Mouse (Mus musculus): Measurements from ENCODE around the gene Mical3.

GRCm38 (mm10) chr6:121062891-121063408 lies 67.8 kb downstream of the Mical3 start:
- TF ChIP-seq EP300 (IDR thresholded peaks at IDR 0.05; ENCODE audit: insufficient read depth, low read depth, low read length): no peak
- no peak for TF ChIP-seq CTCF (IDR thresholded peaks at IDR 0.05)
- no peak for TF ChIP-seq POLR2A (IDR thresholded peaks at IDR 0.05; ENCODE audit: insufficient read depth, low read depth, low read length)
